Mouse (Mus musculus) thymus, postnatal 25 days (tissue): ENCODE results near the gene Stam2.
A peak's percentile ranks its signal among the peaks of the same experiment; 100 is the strongest.

Experiments used
- DNase-seq: peaks from one replicate; pipeline ENCODE4 v3.0.0; 2022

Stam2 gene

DNA sequence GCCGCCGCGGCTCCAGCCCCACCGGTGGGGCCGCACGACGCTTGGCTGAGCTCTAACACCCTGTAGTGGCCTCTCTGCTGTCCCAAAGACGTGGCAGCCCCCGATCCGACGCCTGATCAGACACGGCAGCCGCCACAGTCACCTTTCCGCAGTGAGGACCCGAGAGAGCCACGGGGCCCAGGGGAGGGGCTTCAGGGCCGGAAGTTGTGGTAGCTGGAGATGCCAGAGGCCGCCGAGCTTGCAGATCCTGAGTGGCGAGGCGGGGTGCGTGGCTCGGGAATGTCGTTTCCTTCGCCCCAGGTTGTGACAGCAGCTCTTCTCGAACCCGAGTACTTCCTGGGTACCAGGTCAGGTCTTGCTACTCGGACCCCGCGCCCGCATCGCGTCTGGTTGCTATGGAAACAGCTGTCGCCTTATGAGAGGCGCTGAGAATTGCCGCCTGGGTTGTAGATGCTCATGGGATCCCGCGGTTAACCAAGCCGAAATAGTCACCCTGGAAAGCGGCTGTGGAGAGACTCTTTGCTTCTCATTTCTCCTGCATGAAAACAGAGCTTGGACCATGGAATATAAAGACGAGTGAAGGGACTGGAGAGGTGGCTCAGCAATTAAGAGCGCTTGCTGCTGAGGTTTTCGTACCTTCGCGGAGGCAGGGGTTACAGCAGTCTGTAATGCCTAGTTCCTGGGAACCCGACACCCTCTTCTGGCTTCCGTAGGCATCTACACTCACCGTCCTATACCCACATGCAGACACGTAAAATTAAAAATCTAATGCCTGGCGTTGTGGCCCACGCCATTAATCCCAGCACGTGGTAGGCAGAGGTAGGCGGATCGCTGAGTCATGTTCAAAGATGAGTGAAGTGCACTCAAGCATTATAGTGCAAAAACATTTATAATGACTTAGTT, at the start of gene Stam2:
Gene Stam2, minus strand, starts transcription at position 26 of the 903 bp plus-strand sequence.
- DNase-seq = peak; percentile 92

DNA sequence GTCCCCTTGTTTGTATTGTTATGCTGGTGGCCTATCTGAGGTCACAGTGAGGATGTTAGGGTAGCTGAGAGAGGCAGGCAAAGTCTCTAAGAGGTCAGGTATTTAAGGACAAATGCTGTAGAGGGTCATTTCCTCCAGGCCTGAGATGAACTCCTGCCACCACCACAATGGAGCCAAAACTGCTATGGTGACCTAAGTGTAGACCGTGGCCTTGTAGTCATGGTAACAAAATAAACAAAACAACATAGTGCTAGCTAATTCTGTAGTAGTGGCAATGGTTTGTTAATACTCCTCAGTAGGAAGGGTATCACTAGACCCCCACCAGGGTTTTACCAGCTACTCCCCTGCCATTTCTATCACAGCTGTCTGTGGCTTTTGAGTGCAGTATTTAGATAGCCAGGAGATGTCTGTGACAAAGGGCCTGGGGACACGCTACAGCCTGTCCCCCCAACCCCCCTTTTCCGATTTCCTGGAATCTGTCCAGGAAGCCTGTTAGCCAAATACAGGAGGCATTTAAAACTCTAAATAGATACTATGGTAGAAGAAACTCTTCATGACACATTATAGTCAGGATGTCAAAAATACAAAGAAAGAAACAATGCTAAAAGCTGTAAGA, 43.1 kb upstream of the Stam2 start:
- no peak for DNase-seq

DNA sequence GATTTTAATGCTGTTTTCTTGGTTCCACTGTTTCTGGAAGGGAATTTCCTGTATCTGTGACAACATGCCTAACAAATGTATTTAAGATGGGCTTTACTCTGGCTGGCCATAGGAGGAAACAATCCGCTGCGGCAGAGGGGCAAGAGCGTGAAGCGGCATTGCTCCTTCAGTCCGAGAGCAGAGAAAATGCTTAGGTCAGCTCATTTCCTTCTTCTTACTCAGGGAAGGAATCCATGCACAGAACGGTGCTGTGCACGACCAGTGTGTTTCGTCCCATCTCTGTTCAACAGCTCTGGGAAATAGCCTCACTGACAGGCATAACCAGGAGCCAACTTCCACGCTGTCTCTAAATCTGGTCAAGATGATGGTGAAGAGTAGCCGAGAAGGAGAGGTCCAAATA, 37.9 kb upstream of the Stam2 start:
- DNase-seq = no peak

DNA sequence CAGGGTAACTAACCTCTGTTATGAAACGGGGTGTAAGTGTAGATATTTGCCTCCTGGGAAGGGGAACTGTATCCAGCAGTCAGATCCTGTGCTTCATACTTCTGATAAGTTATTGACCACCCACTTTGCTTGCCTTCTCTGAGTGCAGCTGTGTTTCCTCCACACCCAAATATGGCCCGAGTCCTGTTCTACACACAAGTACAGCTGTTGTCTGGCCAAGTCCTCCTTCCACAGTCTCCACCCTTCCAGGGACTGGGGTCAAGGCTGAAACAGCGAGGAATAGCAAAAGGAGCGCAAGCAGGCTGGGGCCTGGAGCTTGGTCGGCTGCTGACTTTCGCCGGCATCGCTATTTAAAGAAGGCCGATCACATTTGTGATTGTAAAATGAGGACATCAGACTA, 37.3 kb upstream of the Stam2 start:
- DNase-seq = no peak

DNA sequence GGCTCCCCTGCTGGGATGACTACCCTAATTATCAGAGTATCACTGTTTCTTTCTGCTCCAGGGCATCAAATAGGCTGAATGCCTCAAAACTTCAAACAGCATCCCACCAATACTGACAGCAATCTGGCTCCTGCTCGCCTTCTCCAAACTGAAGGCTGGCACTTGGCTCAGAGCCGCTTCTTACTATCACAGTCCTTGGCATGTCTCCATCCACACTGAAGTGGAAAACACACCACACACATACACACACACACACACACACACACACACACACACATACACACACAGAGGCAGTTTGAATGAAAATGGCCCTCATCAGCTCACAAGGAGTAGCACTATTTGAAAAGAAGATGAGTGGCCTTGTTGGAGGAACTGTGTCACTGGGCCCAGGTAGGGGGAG, 35.8 kb upstream of the Stam2 start:
- DNase-seq = no peak

DNA sequence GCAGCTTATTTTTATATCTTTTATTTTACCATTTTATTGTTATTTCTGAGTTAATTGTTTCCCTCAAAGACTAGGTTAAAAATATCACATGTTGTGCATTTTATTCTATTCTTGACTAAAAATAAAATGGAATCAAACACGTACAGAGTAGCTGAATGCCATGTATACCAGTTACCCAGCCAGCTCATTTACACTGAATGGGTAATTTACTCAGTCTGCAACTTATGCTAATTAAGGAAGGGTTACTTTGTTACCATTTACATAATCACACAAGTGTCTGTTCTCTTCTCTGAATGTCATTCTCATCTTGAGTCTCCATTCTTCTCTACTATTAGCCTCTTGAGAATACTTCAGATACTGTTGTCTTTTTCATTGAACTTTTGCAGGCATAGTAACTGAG, 32.3 kb upstream of the Stam2 start:
- DNase-seq = no peak

DNA sequence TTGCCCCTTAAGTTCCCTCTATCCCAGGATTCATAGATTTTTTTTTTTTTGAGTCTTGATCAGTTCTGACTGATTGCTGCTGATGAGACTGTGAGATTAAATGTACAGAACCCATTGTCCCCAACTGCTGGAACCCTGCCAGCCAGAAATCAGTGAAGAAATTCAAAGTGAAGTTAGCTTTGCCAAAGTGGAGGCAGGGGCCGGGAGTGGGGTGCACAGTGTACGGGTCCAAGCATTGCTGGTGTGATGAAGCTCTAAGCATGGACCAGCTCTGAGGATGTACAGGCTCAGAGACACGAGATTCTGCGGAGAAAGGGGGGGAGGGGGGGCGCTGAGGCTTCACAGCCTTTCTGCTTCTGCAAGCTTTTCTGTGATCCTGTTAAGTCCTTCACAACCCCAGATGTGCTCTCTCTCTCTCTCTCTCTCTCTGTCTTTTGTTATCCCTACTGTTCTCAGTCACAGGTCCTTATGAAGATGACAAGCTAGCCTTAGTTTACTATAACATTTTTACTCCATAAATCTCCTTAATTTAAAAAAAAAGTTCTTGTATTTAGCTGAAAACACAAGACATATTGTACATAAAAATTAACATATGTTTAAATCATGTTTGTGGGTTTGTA, 30.8 kb upstream of the Stam2 start:
- no peak for DNase-seq

DNA sequence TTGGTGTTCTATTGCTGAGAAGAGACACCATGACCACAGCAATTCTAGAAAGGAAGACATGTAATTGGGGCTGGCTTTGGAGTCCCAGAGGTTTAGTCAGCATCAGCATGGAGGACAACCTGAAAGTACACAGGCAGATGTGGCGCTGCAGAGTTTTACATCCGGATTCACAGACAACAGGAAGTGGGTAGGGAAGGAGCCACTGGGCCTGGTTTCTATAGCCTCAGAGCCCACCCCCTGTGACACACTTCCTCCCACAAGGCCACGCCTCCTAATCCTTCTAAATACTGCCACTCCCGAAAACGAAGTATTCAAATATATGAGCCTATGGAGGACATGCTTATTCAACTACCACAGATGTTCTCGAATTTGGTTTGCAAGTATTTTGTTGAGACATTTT, 23.0 kb upstream of the Stam2 start:
- no peak for DNase-seq

DNA sequence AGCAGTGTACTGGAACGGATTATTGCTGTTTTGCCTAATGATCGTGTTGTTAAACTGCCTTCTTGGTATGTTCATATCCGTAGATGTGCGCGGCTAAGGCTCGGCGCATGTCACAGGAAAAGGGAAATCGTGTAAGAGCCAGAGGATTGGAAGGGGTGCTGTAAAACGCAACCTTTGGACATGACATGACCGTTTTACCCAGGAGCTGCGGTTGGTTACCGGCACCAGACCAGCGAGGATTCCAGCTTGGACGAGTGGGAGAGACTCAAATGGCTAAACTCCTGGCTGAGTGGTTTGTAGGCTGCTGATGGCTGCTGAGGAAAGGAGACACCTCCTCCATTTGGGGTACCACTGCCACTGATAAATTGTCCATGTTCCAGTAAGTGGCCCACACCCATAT, 21.8 kb upstream of the Stam2 start:
- DNase-seq = no peak

DNA sequence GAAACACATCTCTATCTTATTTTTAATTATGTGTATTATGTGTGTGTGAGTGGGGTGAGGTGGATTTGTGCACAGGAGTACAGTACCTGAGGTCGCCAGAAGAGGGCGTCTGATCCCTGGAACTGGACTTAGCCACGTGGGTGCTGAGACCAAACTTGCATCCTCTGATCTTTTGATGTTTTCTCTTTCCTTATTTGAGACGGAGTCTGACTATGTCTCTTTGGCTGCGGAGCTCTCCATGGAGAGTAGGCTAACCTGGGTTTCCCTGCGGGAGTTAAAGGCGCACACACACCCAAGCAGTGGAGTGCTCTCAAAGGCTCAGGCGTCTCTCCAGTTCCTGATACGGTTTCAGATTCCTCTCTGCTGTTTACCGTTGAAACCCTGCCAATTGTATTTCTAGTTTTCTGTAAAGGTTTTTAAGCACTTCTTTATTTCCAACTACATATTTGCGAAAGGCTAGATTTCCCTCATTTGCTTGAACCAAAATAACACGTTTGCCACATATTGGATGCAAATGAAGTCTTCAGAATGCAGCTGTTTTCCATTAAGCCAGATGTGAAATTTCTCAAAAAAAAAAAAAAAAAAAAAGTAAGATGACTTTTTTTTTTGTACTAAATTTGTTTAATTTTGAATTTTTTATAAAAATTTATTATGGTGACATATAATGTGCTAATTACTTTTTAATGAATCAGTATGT, 21.1 kb upstream of the Stam2 start:
- DNase-seq = peak; percentile 86

DNA sequence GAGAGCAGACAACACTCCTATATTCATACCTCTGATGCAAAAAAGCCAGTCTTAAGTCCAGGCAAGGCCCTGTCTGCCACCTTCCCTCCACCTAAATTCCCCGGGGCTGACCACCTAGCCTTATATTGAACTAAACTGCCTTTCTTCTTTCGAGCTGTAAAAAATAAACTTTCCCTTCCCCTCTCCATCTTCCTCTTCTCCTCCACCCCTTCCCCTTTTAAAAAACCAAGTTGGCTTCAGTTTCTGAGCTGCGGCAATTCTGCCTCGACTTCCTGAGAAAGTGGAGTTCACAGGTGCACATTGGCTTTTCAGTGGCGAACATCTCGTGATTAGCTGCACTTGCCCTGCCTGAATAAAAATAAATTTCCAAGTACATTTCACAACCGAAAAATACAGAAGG, 20.4 kb upstream of the Stam2 start:
- DNase-seq = no peak

DNA sequence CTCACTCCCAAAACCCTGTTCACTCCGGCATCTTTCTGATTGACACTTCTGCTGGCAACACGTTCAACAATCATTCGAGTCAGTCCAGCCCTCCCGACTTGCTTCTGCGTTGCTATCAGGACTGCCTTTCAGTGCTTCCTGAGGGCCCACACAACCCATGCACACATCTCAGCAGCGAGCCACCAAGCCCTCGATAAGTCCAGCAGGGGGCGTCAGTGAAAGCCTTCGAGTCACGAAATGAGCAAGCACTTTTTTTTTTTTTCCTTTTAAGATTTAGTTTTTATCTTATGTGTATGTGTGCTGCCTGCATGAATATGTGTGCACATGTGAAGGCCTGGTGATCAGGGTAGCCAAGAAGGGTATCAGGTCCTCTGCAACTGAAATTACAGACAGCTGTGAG, 16.5 kb upstream of the Stam2 start:
- peak; percentile 64 for DNase-seq

DNA sequence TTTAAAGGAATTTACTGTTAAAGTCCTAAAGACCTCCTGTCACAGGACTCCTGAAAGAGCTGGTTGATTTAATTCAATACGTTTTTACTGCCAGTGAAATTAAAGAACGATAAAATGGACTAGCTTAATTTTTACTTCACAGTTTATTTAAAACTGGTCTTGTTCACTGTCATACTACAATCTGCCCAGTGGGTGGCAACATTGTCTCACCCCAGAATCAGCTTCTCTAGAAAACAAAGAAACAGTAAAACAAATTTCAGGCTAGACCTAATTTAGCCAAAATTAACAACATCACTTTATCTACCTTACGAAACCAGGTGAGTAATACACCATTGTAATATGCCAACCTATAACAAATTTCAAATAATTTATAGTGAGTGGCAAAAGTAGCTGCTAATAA, 14.6 kb upstream of the Stam2 start:
- DNase-seq = peak; percentile 18

DNA sequence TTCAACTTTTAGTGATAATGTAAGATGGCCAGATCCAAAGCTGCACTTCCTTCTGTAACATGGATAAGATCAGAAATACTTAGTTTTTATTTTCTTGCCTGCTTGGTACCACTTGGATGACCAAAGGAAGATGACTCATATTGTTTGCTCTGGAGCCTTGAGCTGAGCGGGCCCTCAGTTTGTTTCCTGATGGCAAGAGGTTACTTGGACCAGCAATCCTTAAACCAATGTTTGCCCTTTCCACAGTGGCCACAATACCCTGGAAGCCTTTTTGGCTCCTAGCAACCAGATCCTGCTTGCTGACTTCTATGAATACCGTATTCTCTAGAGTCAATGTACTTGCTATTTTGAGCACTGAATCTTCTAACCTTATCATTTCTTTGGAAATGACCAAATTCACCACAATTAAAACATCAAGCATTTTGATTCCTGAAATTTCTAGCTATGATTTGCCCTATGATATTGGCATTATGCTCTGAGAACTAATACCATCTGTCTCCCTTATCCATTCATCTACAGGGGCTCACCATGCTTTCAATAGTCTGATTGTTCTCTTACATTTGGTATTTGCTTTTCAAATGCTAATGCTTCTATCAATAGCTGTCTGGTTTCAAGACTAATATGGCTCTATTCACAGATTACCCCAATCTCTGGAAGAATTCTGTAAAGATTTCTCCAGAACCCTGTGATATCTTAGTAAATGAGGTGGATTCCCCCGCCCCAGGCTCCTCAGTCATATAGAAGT, 11.7 kb upstream of the Stam2 start:
- DNase-seq = no peak

DNA sequence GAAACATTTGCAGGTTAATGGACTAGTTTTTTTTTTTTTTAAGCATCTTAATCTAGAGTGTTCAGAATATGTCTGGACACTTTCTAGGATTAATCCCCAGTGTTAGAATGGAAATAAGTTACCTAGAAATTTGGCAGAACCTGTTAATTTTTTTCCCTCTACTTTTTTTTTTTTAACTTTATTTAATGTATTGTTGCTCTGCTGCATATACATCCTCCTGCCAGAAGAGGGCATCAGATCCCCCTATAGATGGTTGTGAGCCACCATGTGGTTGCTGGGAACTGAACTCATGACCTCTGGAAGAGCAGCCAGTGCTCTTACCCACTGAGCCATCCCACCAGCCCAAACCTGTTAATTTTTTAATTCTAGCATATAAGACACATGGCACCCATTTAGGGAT, 2.0 kb upstream of the Stam2 start:
- DNase-seq = no peak

DNA sequence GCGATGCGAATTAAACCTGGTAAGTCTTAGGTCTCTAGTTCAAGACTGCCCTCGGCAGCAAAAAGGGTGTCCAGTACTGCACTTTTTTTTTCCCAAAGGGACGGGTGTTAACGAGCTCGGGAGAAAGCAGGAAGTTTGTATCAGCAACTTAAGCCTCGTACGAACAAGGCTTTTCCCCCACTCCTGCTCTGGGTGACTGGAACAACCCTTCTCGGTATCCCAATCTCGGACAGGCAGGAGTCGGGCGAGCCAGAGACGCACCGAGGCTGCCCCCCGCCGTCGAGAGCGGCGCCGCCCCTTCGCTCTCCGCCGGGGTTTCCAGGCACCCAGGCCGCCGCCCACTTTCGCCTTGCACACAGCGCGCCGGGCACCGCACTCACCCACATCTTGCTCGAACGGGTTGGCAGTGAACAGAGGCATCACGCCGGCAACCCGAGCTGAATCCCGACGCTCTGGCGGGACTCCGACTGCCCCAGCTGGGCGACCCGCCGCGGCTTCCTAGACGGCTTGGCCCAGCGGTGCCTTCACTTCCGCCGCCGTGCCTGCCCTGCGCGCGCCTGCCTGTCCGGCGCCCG, 313 bp downstream of the Stam2 start:
- DNase-seq = no peak

DNA sequence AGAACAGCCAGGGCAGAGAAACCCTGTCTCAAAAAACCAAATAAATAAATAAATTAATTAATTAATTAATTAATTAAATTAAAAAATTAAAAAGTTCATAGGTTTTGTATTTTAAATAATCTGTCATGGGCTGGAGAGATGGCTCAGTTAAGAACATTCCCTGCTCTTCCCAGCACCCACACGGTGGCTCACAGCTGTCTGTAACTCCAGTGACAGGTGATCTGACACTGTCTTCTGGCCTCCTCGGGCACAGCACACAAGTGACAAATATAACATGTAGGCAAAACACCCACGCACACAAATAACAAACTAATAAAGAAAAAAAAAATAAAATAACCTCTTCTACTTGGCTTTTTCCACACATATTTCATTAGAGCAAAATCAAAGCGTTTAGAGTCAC, 1.5 kb downstream of the Stam2 start:
- no peak for DNase-seq

DNA sequence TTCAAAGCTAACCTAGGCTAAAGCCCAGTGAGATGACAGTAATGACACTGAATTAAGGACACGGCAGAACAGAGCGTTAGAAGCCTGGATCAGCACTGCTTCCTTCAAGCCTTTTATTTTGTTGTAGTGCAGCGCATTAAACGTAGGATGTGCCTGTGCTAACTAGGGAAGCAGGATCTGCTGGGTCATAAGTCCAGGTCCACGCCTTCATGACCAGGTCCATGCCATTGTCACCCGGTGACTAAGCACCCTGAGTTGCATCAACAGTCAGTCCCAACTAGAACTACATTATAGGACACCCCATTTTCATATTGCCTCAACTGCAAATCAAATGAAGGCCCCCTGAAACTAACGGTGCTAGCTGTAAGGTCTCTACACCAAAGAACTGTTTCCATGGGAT, 7.6 kb downstream of the Stam2 start:
- no peak for DNase-seq

DNA sequence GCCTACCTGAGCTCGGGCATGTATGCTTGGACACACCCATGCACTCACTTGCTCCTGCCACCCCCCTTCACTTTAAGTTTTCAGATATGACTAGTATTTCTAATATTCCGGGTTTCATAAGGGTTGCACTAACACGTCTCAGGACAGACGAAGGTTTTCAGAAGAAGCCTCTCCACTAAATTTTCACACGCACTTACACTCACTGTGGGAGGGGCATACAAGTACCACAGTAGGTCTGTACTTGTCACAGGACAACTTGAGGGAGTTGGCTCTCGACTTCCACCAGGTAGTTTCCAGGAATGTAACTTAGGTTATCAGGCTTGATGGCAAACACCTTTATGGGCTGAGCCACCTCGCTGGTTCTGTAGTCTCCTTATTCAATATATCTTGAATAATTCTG, 8.4 kb downstream of the Stam2 start:
- no peak for DNase-seq

DNA sequence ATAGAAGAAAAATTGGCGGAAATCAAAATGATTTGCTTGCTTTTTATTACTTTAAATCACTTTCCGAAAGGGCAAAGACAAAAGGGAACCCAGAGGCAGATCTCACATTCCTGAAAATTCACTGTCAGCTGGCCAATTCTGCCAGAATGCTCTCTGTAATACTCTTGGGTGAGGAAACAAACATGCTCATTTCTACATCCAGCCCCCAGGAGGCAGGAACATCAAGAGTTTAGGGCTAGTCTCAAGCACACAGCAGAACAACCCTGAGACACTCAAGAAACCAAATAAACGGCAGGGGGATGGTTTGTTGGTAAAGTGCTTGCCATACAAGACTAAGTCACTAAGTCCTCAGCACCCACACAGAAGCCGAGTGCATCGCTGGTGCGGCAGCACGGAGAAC, 9.5 kb downstream of the Stam2 start:
- DNase-seq = no peak

DNA sequence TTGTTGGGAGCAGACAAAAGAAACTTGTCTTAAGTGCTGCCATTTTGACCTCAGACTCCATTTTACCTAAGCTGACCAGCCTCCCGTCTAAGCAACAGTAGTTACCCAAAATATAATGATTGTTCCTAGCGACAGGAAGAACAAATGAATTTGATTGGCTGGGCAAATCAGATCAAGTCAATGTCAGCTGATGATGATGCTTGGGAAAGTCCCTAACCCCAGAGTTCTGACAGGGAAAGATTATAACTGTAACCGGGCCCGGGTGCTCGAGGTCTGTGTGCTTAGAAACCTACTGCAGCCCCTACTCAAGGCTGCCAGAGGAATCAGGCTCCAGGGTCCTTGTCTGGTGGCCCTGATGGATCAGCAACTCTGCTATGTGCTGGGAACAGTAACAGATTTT, 10.1 kb downstream of the Stam2 start:
- no peak for DNase-seq

DNA sequence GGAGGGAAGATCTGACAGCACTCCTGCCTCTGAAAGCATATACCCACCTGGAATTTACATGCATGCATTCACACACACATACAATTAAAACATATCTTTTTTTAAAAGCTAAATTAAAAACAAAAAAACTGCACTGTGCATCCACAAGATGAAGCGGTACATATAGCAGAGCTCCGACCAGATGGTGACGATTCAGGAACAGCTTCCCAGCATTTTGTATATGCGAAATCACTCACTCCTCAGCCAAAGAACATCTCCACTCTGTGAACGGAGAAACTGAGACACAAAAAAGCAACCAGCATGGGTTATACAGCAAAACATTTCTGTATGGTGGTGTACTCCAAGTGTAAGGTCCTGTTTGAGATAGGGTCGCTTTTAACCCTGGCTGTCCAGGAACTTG, 11.2 kb downstream of the Stam2 start:
- DNase-seq = no peak
